Mouse (Mus musculus) lung, postnatal 0 days (tissue): Measurements from ENCODE around the gene Stk10. TPM values are rescaled to one million over a fixed set of nuclear protein-coding genes. Genes with fewer than 3 reads are reported as not detected.

Experiments used
- ATAC-seq: fragments of 200-750 bp; cut with Nextera tagmentation; 2 replicates; pipeline ENCODE4 v1.8.0; 2017; ENCODE audit warnings: moderate library complexity
- DNase-seq: peaks from one replicate; pipeline ENCODE4 v3.0.0-alpha.2; 2016; ENCODE audit warnings: low spot score
- H3K27ac ChIP-seq: fragments of 300-500 bp; sonication (generic); 2 replicates; pipeline ENCODE4 v1.5.1; 2014; ENCODE audit warnings: antibody characterized with exemption, mild to moderate bottlenecking, low read length, mixed read lengths
- H3K27me3 ChIP-seq: fragments of 300-500 bp; sonication (generic); replicated peaks from 2 replicates; pipeline ENCODE4 v1.6.1; 2014; ENCODE audit warnings: low read length, mixed read lengths; ENCODE audit not compliant: insufficient read depth
- H3K36me3 ChIP-seq: fragments of 300-500 bp; sonication (generic); 2 replicates; pipeline ENCODE4 v1.6.1; 2014; ENCODE audit warnings: low read length, mixed read lengths; ENCODE audit not compliant: insufficient read depth
- H3K4me1 ChIP-seq: fragments of 300-500 bp; sonication (generic); 2 replicates; pipeline ENCODE4 v1.6.1; 2014; ENCODE audit warnings: antibody characterized with exemption, low read depth, low read length, mixed read lengths; ENCODE audit not compliant: insufficient read depth
- H3K4me2 ChIP-seq: fragments of 300-500 bp; sonication (generic); replicated peaks from 2 replicates; pipeline ENCODE4 v1.6.1; 2014; ENCODE audit warnings: low read depth, mild to moderate bottlenecking, low read length, moderate library complexity, mixed read lengths
- H3K4me3 ChIP-seq: fragments of 300-500 bp; sonication (generic); 2 replicates; pipeline ENCODE4 v1.5.1; 2014; ENCODE audit warnings: low read depth, low read length
- H3K9ac ChIP-seq: fragments of 300-500 bp; sonication (generic); replicated peaks from 2 replicates; pipeline ENCODE4 v1.6.1; 2014; ENCODE audit warnings: low read depth, mild to moderate bottlenecking
- H3K9me3 ChIP-seq: fragments of 300-500 bp; sonication (generic); 2 replicates; pipeline ENCODE4 v1.6.1; 2016; ENCODE audit warnings: low read length, mixed read lengths
- CTCF ChIP-seq: IDR thresholded peaks from 2 replicates; pipeline ENCODE4 v1.5.1; 2016; ENCODE audit warnings: antibody characterized with exemption, mild to moderate bottlenecking
- EP300 ChIP-seq: IDR thresholded peaks from 2 replicates; pipeline ENCODE4 v1.6.1; 2016; ENCODE audit warnings: antibody characterized with exemption, mild to moderate bottlenecking, control low read depth
- WGBS: fragments of 180-500 bp; shearing (Covaris S2); extraction: QIAGEN DNeasy Blood & Tissue Kit; methylation state at CpG from one replicate; pipeline ENCODE4 v1.1.7; 2014; 5-methylcytosine and 5-hydroxymethylcytosine counted together
- polyA plus RNA-seq: library from polyadenylated mRNA; unstranded; fragments of >200 nt; fragmentation: Nextera tagmentation; extraction: Ambion mirVana; gene quantifications from 2 replicates; pipeline ENCODE4 v1.2.1, GENCODE M21; 2015

The Stk10 gene
- polyA plus RNA-seq, 1 experiment from 2014 or later: 1.9 TPM

GRCm38 (mm10) chr11:32533482-32534261 is 567 bp downstream of the Stk10 start:
- Histone ChIP-seq H3K4me1 (peaks cover 11% of the 10 kb centered on the region), H3K4me2 (peak overlapping the region; percentile 99), H3K27ac (no peak overlapping the region), H3K9me3 (no peaks in the 10 kb centered on the region), H3K9ac (peak overlapping the region; percentile 41; the same call in 1 of the 2 replicates), H3K27me3 (no peaks in the 10 kb centered on the region), H3K36me3 (no peaks in the 10 kb centered on the region), H3K4me3 (peak overlapping the region; percentile 60)
- WGBS: 2% methylated on average over 24 of the region's 24 CpGs
- DNase-seq (peak; percentile 69), ATAC-seq (peak; percentile 23)
- no peak for TF ChIP-seq EP300
- no peak for TF ChIP-seq CTCF

GRCm38 (mm10) chr11:32534453-32535075 is 1.5 kb downstream of the Stk10 start:
- Histone ChIP-seq H3K36me3 (no peaks in the 10 kb centered on the region), H3K4me3 (no peak overlapping the region), H3K27me3 (no peaks in the 10 kb centered on the region), H3K9ac (no peak overlapping the region), H3K27ac (no peak overlapping the region), H3K9me3 (no peaks in the 10 kb centered on the region), H3K4me1 (peaks cover 13% of the 10 kb centered on the region), H3K4me2 (peak overlapping the region; percentile 23; the same call in 1 of the 2 replicates)
- no peak for TF ChIP-seq EP300
- TF ChIP-seq CTCF: no peak
- no peak for DNase-seq
- no peak for ATAC-seq
- WGBS: 76% methylated on average over 7 of the region's 7 CpGs

- ATAC-seq (no peak), DNase-seq (no peak)
- Histone ChIP-seq H3K9ac (no peak overlapping the region), H3K4me3 (no peak overlapping the region), H3K27ac (no peak overlapping the region), H3K36me3 (no peaks in the 10 kb centered on the region), H3K4me2 (no peak overlapping the region), H3K27me3 (no peaks in the 10 kb centered on the region), H3K4me1 (peaks cover 13% of the 10 kb centered on the region), H3K9me3 (no peaks in the 10 kb centered on the region)
- TF ChIP-seq CTCF (no peak), EP300 (no peak)
- 98% methylated on average over 4 of the region's 4 CpGs for WGBS
These were observed 2.5 kb downstream of the Stk10 start for GRCm38 (mm10) chr11:32535646-32536045.

- DNase-seq (no peak), ATAC-seq (no peak)
- H3K4me2 ChIP-seq: no peak overlapping the region
- no peak overlapping the region for H3K4me3 ChIP-seq
- WGBS: 57% methylated on average over 7 of the region's 7 CpGs
- no peaks in the 10 kb centered on the region for H3K9me3 ChIP-seq
- no peaks in the 10 kb centered on the region for H3K27me3 ChIP-seq
- no peaks in the 10 kb centered on the region for H3K36me3 ChIP-seq
- no peak for TF ChIP-seq EP300
- no peak for TF ChIP-seq CTCF
- no peak overlapping the region for H3K9ac ChIP-seq
- H3K27ac ChIP-seq: no peak overlapping the region
- H3K4me1 ChIP-seq: peaks cover 13% of the 10 kb centered on the region
These were observed 3.8 kb downstream of the Stk10 start for GRCm38 (mm10) chr11:32536954-32537353.

- TF ChIP-seq EP300 (no peak), CTCF (no peak)
- DNase-seq (no peak), ATAC-seq (no peak)
- Histone ChIP-seq H3K4me1 (peaks cover 12% of the 10 kb centered on the region), H3K4me2 (no peak overlapping the region), H3K9me3 (no peaks in the 10 kb centered on the region), H3K4me3 (no peak overlapping the region), H3K36me3 (no peaks in the 10 kb centered on the region), H3K27ac (no peak overlapping the region), H3K9ac (no peak overlapping the region), H3K27me3 (no peaks in the 10 kb centered on the region)
- WGBS: 54% methylated on average over 6 of the region's 6 CpGs
These were observed 5.3 kb downstream of the Stk10 start for GRCm38 (mm10) chr11:32538435-32538834.

- no peaks in the 10 kb centered on the region for H3K36me3 ChIP-seq
- peaks cover 8% of the 10 kb centered on the region; the same call in 1 of the 2 replicates for H3K4me1 ChIP-seq
- no peak for ATAC-seq
- no peaks in the 10 kb centered on the region for H3K27me3 ChIP-seq
- no peak overlapping the region for H3K4me3 ChIP-seq
- H3K4me2 ChIP-seq: no peak overlapping the region
- H3K27ac ChIP-seq: no peak overlapping the region
- H3K9ac ChIP-seq: no peak overlapping the region
- TF ChIP-seq CTCF (no peak), EP300 (no peak)
- DNase-seq: no peak
- H3K9me3 ChIP-seq: no peaks in the 10 kb centered on the region
- WGBS: 59% methylated on average over 4 of the region's 4 CpGs
These were observed 5.7 kb downstream of the Stk10 start for GRCm38 (mm10) chr11:32538846-32539245.
